Mouse (Mus musculus) cortical plate, adult 2 months (tissue): ENCODE data around the gene Stat2.

ENCODE experiments used
- CTCF ChIP-seq: fragments of 200-500 bp; IDR thresholded peaks from 2 replicates; pipeline ENCODE4 v1.5.1; 2011; ENCODE audit warnings: mild to moderate bottlenecking, control low read depth, low read length; ENCODE audit not compliant: insufficient read depth; ENCODE audit errors: extremely low read depth
- POLR2A ChIP-seq: fragments of 200-500 bp; IDR thresholded peaks from 2 replicates; pipeline ENCODE4 v1.6.1; 2011; ENCODE audit warnings: mild to moderate bottlenecking, low read length, control low read depth; ENCODE audit not compliant: insufficient read depth; ENCODE audit errors: extremely low read depth

GRCm38 (mm10) chr10:128221533-128222286 lies 48.6 kb upstream of the Stat2 start:
- no peak for TF ChIP-seq CTCF
- TF ChIP-seq POLR2A, result no peak
